Mouse (Mus musculus) embryo, embryonic 10 days (tissue): Measurements from ENCODE around the gene Gm36028.

Experiments used
- DNase-seq: peaks from one replicate; pipeline ENCODE4 v3.0.0-alpha.2; 2015; ENCODE audit warnings: low spot score

Gm36028 gene

GRCm38 (mm10) chr16:37861029-37861428 lies at the start of gene Gm36028:
Gene Gm36028, minus strand, starts transcription at chr16:37861146.
- no peak for DNase-seq

GRCm38 (mm10) chr16:37906456-37906855 lies 45.5 kb upstream of the Gm36028 start:
- DNase-seq, result no peak

GRCm38 (mm10) chr16:37901318-37901717 lies 40.4 kb upstream of the Gm36028 start:
- peak; percentile 28 for DNase-seq

- no peak for DNase-seq
These were observed 38.4 kb upstream of the Gm36028 start for GRCm38 (mm10) chr16:37899357-37899756.

GRCm38 (mm10) chr16:37898790-37899189 lies 37.8 kb upstream of the Gm36028 start:
- DNase-seq, result no peak

- no peak for DNase-seq
These were observed 33.0 kb upstream of the Gm36028 start for GRCm38 (mm10) chr16:37893942-37894341.

GRCm38 (mm10) chr16:37893381-37893780 lies 32.4 kb upstream of the Gm36028 start:
- DNase-seq, result no peak

- DNase-seq, result no peak
These were observed 31.7 kb upstream of the Gm36028 start for GRCm38 (mm10) chr16:37892667-37893066.

GRCm38 (mm10) chr16:37888986-37889385 lies 28.0 kb upstream of the Gm36028 start:
- no peak for DNase-seq

- no peak for DNase-seq
These were observed 20.2 kb upstream of the Gm36028 start for GRCm38 (mm10) chr16:37881168-37881567.

- DNase-seq, result no peak
These were observed 18.9 kb upstream of the Gm36028 start for GRCm38 (mm10) chr16:37879750-37880419.

- DNase-seq, result no peak
These were observed 18.1 kb upstream of the Gm36028 start for GRCm38 (mm10) chr16:37878951-37879505.

- no peak for DNase-seq
These were observed 16.5 kb upstream of the Gm36028 start for GRCm38 (mm10) chr16:37877406-37877805.

- no peak for DNase-seq
These were observed 13.7 kb upstream of the Gm36028 start for GRCm38 (mm10) chr16:37874501-37875235.

GRCm38 (mm10) chr16:37871112-37871715 lies 10.3 kb upstream of the Gm36028 start:
- no peak for DNase-seq

GRCm38 (mm10) chr16:37869470-37870231 lies 8.7 kb upstream of the Gm36028 start:
- DNase-seq, result peak; percentile 29

- DNase-seq, result peak; percentile 67
These were observed 7.8 kb upstream of the Gm36028 start for GRCm38 (mm10) chr16:37868506-37869469.

GRCm38 (mm10) chr16:37867791-37868505 lies 7.0 kb upstream of the Gm36028 start, which contains the start of gene Lrrc58:
Gene Lrrc58, plus strand, starts transcription at chr16:37868389.
- peak; percentile 82 for DNase-seq

GRCm38 (mm10) chr16:37865841-37866240 lies 4.9 kb upstream of the Gm36028 start:
- no peak for DNase-seq

GRCm38 (mm10) chr16:37863876-37864275 lies 2.9 kb upstream of the Gm36028 start:
- DNase-seq, result no peak
